Mouse (Mus musculus) heart, embryonic 10.5 days (tissue): ENCODE data around the gene Cnpy1. TPM values are rescaled to one million over a fixed set of nuclear protein-coding genes. Genes with fewer than 3 reads are reported as not detected.

Experiments
- DNase-seq: peaks from one replicate; pipeline ENCODE4 v3.0.0-alpha.2; 2017; ENCODE audit warnings: low spot score
- H3K27ac ChIP-seq: fragments of 300-500 bp; sonication (generic); 2 replicates; pipeline ENCODE4 v1.5.1; 2016; ENCODE audit warnings: mild to moderate bottlenecking
- H3K27me3 ChIP-seq: fragments of 300-500 bp; sonication (generic); 2 replicates; pipeline ENCODE4 v1.6.1; 2016; ENCODE audit warnings: mild to moderate bottlenecking; ENCODE audit not compliant: poor library complexity, insufficient read depth, severe bottlenecking
- H3K36me3 ChIP-seq: fragments of 300-500 bp; sonication (generic); 2 replicates; pipeline ENCODE4 v1.6.1; 2016; ENCODE audit warnings: mild to moderate bottlenecking, moderate library complexity
- H3K4me1 ChIP-seq: fragments of 300-500 bp; sonication (generic); 2 replicates; pipeline ENCODE4 v1.6.1; 2016; ENCODE audit warnings: mild to moderate bottlenecking
- H3K4me3 ChIP-seq: fragments of 300-500 bp; sonication (generic); 2 replicates; pipeline ENCODE4 v1.5.1; 2016; ENCODE audit warnings: mild to moderate bottlenecking, moderate library complexity
- H3K9me3 ChIP-seq: fragments of 300-500 bp; sonication (generic); 2 replicates; pipeline ENCODE4 v1.6.1; 2016; ENCODE audit warnings: mild to moderate bottlenecking, moderate library complexity
- WGBS: fragments of 180-500 bp; shearing (Covaris S2); methylation state at CpG from one replicate; pipeline ENCODE4 v1.1.7; 2016; 5-methylcytosine and 5-hydroxymethylcytosine counted together
- polyA plus RNA-seq: library from polyadenylated mRNA; unstranded; fragments of >200 nt; fragmentation: Nextera tagmentation; extraction: Ambion mirVana; gene quantifications from 2 replicates; pipeline ENCODE4 v1.2.1, GENCODE M21; 2016

Gene Cnpy1
- polyA plus RNA-seq, 1 experiment from 2014 or later = 0.44 TPM

- Histone ChIP-seq H3K4me1 (0 out of 2 replicates have a peak, but pooled peaks cover 9% of the 10 kb centered on the region), H3K36me3 (no peaks in the 10 kb centered on the region), H3K27me3 (peaks cover 16% of the 10 kb centered on the region; the same call in 1 of the 2 replicates), H3K27ac (no peak overlapping the region), H3K4me3 (no peak overlapping the region), H3K9me3 (no peaks in the 10 kb centered on the region)
- peak; percentile 55 for DNase-seq
- 65% methylated on average over 2 of the region's 2 CpGs for WGBS
These were observed 7.9 kb downstream of the Cnpy1 start for GRCm38 (mm10) chr5:28237715-28238114.

- Histone ChIP-seq H3K9me3 (no peaks in the 10 kb centered on the region), H3K4me3 (no peak overlapping the region), H3K27ac (no peak overlapping the region), H3K27me3 (peaks cover 16% of the 10 kb centered on the region; the same call in 1 of the 2 replicates), H3K4me1 (0 out of 2 replicates have a peak, but pooled peaks cover 9% of the 10 kb centered on the region), H3K36me3 (no peaks in the 10 kb centered on the region)
- 40% methylated on average over 4 of the region's 4 CpGs for WGBS
- DNase-seq = peak; percentile 59
These were observed 8.6 kb downstream of the Cnpy1 start for GRCm38 (mm10) chr5:28237055-28237454.

- Histone ChIP-seq H3K27ac (peak overlapping the region; percentile 23; the same call in 1 of the 2 replicates), H3K27me3 (peaks cover 16% of the 10 kb centered on the region; the same call in 1 of the 2 replicates), H3K4me3 (no peak overlapping the region), H3K9me3 (no peaks in the 10 kb centered on the region), H3K36me3 (no peaks in the 10 kb centered on the region), H3K4me1 (0 out of 2 replicates have a peak, but pooled peaks cover 9% of the 10 kb centered on the region)
- 23% methylated on average over 6 of the region's 6 CpGs for WGBS
- peak; percentile 73 for DNase-seq
These were observed 9.5 kb downstream of the Cnpy1 start for GRCm38 (mm10) chr5:28236098-28236497.

GRCm38 (mm10) chr5:28232101-28232500 lies 13.5 kb downstream of the Cnpy1 start:
- Histone ChIP-seq H3K27me3 (no peaks in the 10 kb centered on the region), H3K9me3 (no peaks in the 10 kb centered on the region), H3K4me1 (0 out of 2 replicates have a peak, but pooled peaks cover 9% of the 10 kb centered on the region), H3K36me3 (no peaks in the 10 kb centered on the region), H3K27ac (no peak overlapping the region), H3K4me3 (no peak overlapping the region)
- DNase-seq = no peak
- 66% methylated on average over 3 of the region's 3 CpGs for WGBS

- peak; percentile 62 for DNase-seq
- no peak overlapping the region for H3K4me3 ChIP-seq
- peaks cover 31% of the 10 kb centered on the region for H3K27me3 ChIP-seq
- no peaks in the 10 kb centered on the region for H3K4me1 ChIP-seq
- H3K27ac ChIP-seq = no peak overlapping the region
- 96% methylated on average over 1 of the region's 1 CpGs for WGBS
- H3K9me3 ChIP-seq = no peaks in the 10 kb centered on the region
- H3K36me3 ChIP-seq = no peaks in the 10 kb centered on the region
These were observed 26.0 kb downstream of the Cnpy1 start for GRCm38 (mm10) chr5:28219596-28219995.

- Histone ChIP-seq H3K36me3 (no peaks in the 10 kb centered on the region), H3K4me3 (no peak overlapping the region), H3K27ac (no peak overlapping the region), H3K9me3 (no peaks in the 10 kb centered on the region), H3K4me1 (peaks cover 8% of the 10 kb centered on the region; the same call in 1 of the 2 replicates), H3K27me3 (peaks cover 90% of the 10 kb centered on the region)
- WGBS = 57% methylated on average over 2 of the region's 2 CpGs
- DNase-seq = peak; percentile 3
These were observed 32.2 kb downstream of the Cnpy1 start for GRCm38 (mm10) chr5:28213441-28213840.

- H3K4me3 ChIP-seq = no peak overlapping the region
- H3K27ac ChIP-seq = no peak overlapping the region
- H3K4me1 ChIP-seq = peaks cover 8% of the 10 kb centered on the region; the same call in 1 of the 2 replicates
- DNase-seq = peak; percentile 48
- H3K27me3 ChIP-seq = peaks cover 97% of the 10 kb centered on the region
- 4% methylated on average over 15 of the region's 15 CpGs for WGBS
- H3K36me3 ChIP-seq = no peaks in the 10 kb centered on the region
- no peaks in the 10 kb centered on the region for H3K9me3 ChIP-seq
These were observed 33.8 kb downstream of the Cnpy1 start for GRCm38 (mm10) chr5:28211651-28212310.

- Histone ChIP-seq H3K27me3 (peaks cover 97% of the 10 kb centered on the region), H3K4me3 (no peak overlapping the region), H3K9me3 (no peaks in the 10 kb centered on the region), H3K27ac (no peak overlapping the region), H3K4me1 (peaks cover 8% of the 10 kb centered on the region; the same call in 1 of the 2 replicates), H3K36me3 (no peaks in the 10 kb centered on the region)
- DNase-seq = peak; percentile 56
- 3% methylated on average over 29 of the region's 29 CpGs for WGBS
These were observed 34.7 kb downstream of the Cnpy1 start for GRCm38 (mm10) chr5:28210591-28211550.

GRCm38 (mm10) chr5:28209549-28210431 lies 35.8 kb downstream of the Cnpy1 start:
- DNase-seq = peak; percentile 73
- Histone ChIP-seq H3K36me3 (no peaks in the 10 kb centered on the region), H3K4me1 (peaks cover 8% of the 10 kb centered on the region; the same call in 1 of the 2 replicates), H3K27me3 (peaks cover 98% of the 10 kb centered on the region), H3K9me3 (no peaks in the 10 kb centered on the region), H3K27ac (no peak overlapping the region), H3K4me3 (peak overlapping the region; percentile 58)
- WGBS = under 1% methylated on average over 80 of the region's 80 CpGs

- DNase-seq = peak; percentile 58
- H3K4me1 ChIP-seq = peaks cover 8% of the 10 kb centered on the region; the same call in 1 of the 2 replicates
- H3K4me3 ChIP-seq = peak overlapping the region; percentile 58; the same call in 1 of the 2 replicates
- peaks cover 98% of the 10 kb centered on the region for H3K27me3 ChIP-seq
- no peak overlapping the region for H3K27ac ChIP-seq
- no peaks in the 10 kb centered on the region for H3K9me3 ChIP-seq
- H3K36me3 ChIP-seq = no peaks in the 10 kb centered on the region
- WGBS = 14% methylated on average over 20 of the region's 20 CpGs
These were observed 36.7 kb downstream of the Cnpy1 start for GRCm38 (mm10) chr5:28208726-28209520.

GRCm38 (mm10) chr5:28207043-28207442 lies 38.6 kb downstream of the Cnpy1 start:
- H3K9me3 ChIP-seq = no peaks in the 10 kb centered on the region
- H3K4me1 ChIP-seq = peaks cover 8% of the 10 kb centered on the region; the same call in 1 of the 2 replicates
- H3K27ac ChIP-seq = no peak overlapping the region
- no peaks in the 10 kb centered on the region for H3K36me3 ChIP-seq
- 65% methylated on average over 4 of the region's 4 CpGs for WGBS
- H3K27me3 ChIP-seq = peaks cover 98% of the 10 kb centered on the region
- H3K4me3 ChIP-seq = no peak overlapping the region
- DNase-seq = peak; percentile 14
